Mouse (Mus musculus) gastrocnemius, adult 2 months (tissue): ENCODE results near the gene Pcsk6. TPM values are rescaled to one million over a fixed set of nuclear protein-coding genes. Genes with fewer than 3 reads are reported as not detected.
A peak's percentile ranks its signal among the peaks of the same experiment; 100 is the strongest.
"Not testable (repeated sequence)": the region's sequence is repeated elsewhere in the genome, so short reads cannot be mapped to it uniquely, and the experiment has no call there.

Experiments used
- DNase-seq: peaks from one replicate; pipeline ENCODE4 v3.0.0; 2022
- H3K27ac ChIP-seq: fragments of 200-600 bp; 2 replicates; pipeline ENCODE4 v1.8.1; 2022; ENCODE audit warnings: mild to moderate bottlenecking
- H3K4me3 ChIP-seq: fragments of 200-600 bp; 2 replicates; pipeline ENCODE4 v1.8.1; 2022; ENCODE audit warnings: mild to moderate bottlenecking, moderate library complexity
- CTCF ChIP-seq: fragments of 200-600 bp; IDR thresholded peaks from 2 replicates; pipeline ENCODE4 v1.8.1; 2022; ENCODE audit warnings: antibody characterized with exemption, mild to moderate bottlenecking, moderate library complexity
- intact Hi-C: fragments of 180-260 bp; cut with DNase I; formaldehyde crosslinking; loops from one replicate; pipeline ENCODE4 v1.15.1; 2025
- long read RNA-seq, 2 experiments: library from polyadenylated mRNA; stranded (forward); transcript quantifications; one replicate each; pipeline ENCODE4 v2.0.0; 2021
- total RNA-seq, 2 experiments: library from RNA; stranded (reverse); gene quantifications; 2 replicates each; pipeline ENCODE4 v1.2.3; 2021

Pcsk6 gene
- total RNA-seq: 10 to 100 TPM; 17.7 to 20.8 TPM
- long read RNA-seq, experiment 1, full-length matches to known transcripts: 10 of 12 reads
- long read RNA-seq, experiment 1, partial matches to known transcripts: 2 of 12 reads
- long read RNA-seq, experiment 1, other reads (novel, unspliced or antisense): 0 of 12 reads
- long read RNA-seq, experiment 2, full-length matches to known transcripts: 1 of 5 reads
- long read RNA-seq, experiment 2, partial matches to known transcripts: 4 of 5 reads
- long read RNA-seq, experiment 2, other reads (novel, unspliced or antisense): 0 of 5 reads

DNA sequence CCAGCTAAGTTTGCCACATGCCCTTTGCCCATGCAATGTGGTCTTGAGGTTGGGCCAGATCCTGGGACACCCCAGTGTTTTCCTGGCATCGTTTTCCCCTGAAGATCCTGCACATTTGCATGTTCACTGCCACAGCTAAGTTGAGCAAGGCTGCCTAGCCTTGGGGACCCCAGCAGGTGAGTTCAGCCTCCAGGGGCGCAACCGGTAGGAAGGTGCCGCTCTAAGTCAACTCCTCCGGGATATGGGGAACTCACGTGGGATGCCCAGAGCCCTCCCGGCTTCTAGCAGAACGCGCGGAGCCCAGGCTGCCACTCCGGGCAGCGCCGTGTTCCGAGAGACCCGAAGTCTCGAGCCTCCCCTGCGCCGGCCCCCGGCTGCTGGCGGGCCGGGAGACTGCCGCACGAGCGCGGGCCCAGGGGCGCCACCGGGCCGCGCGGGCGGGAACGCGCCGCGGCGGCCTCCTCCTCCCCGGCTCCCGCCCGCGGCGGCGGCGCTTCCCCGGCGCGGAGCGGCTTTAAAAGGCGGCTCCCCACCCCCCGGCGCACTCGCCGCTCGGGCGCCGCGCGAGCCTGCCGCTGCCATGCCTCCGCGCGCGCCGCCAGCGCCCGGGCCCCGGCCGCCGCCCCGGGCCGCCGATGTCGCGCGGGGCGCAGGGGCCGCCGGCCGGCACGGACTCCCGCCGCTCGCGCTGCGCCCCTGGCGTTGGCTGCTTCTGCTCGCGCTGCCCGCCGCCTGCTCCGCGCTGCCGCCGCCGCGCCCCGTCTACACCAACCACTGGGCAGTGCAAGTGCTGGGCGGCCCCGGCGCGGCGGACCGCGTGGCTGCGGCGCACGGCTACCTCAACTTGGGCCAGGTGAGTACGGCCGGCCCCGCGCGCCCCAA, at the start of gene Pcsk6:
TSS of gene Pcsk6 (plus strand) at position 144 of the 882 bp plus-strand sequence.
- peak; percentile 68 for DNase-seq
- intact Hi-C loops: no loop called here
- Histone ChIP-seq H3K27ac (peak within 1 kb of the TSS; percentile 74), H3K4me3 (peak within 1 kb of the TSS; percentile 73)
- peak; percentile 11; the same call in 1 of the 2 replicates for TF ChIP-seq CTCF

DNA sequence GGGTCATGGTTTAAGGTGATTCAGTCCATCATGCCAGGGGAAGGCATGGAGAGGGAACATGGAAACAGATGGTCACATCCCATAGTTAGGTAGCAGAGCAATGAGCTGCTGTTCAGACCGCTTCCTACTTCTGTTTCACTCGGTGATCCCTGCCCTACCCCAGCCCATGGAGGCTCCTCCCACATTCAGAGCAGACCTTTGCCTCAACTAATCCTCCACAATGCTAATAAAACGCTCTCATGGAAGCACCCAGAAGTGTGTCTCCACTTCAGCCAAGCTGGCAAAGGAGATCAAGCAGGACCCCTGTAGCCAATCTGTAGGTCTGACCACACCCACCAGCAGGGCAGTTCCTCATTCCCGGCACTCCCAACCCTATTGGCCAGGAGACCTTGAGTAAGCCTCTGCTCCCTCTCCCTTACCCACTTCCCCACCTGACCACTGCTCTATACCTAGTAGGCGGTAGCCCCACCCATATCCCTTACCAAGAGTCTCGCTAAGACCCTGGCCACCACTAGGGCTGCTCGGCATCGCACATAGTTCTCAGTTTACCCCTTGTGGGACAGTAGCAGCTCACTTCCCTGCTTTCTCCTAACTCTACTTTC, 47.8 kb upstream of the Pcsk6 start:
- H3K27ac ChIP-seq: no peak overlapping the region
- TF ChIP-seq CTCF: no peak
- intact Hi-C loops: no loop called here
- no peak overlapping the region for H3K4me3 ChIP-seq
- no peak for DNase-seq

DNA sequence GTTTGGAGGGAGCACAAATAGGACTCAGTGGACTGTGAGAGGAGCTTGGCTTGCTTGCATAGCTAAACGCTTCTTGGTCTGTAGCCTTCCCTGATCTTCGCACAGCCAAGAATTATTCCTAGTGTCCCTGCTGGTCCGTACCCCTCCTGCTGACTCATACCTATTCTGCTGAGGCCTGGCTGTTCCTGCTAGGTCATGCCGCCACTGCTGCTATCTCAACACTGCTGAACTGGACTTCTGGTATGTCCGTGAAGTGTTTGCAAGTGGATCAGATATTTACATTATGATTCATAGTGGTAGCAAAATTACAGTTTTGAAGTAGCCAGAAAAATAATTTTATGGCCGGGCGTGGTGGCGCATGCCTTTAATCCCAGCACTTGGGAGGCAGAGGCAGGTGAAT, 44.0 kb upstream of the Pcsk6 start:
- intact Hi-C loops: no loop called here
- TF ChIP-seq CTCF: no peak
- Histone ChIP-seq H3K4me3 (no peak overlapping the region), H3K27ac (no peak overlapping the region)
- no peak for DNase-seq

DNA sequence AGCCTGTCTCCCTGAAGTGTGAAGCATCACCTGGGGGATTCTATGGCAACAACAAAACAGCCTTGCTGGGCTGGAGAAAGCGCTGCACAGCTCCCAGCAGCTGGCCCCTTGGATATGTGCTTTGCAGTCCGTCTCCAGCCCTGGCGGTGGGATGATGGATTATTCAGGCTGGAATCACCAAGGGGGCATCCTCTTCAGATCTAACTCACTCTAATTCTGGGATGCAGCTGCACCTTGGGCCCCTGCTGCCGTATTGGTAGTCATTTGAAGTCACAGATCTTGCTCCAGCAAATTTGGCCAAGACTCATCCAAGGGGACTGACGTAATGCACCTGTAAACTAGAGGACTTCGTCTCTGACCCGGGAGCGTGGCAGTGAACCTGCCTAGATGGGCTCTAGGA, 41.1 kb upstream of the Pcsk6 start:
- DNase-seq: no peak
- Histone ChIP-seq H3K27ac (no peak overlapping the region), H3K4me3 (no peak overlapping the region)
- intact Hi-C loops: no loop called here
- no peak for TF ChIP-seq CTCF

DNA sequence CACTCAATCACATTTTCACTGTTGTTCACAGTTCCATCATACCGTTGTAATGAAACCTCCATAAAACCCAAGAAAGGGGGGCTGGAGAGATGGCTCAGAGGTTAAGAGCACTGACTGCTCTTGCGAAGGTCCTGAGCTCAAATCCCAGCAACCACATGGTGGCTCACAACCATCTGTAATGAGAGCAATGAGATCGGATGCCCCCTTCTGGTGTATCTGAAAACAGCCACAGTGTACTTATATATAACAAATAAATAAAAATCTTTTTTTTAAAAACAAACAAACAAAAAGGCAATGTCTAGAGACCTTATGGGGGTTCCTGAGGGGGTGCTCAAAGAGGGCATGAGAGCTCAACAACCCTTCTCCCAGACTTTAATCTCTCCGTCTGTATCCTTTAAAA, 39.6 kb upstream of the Pcsk6 start:
- H3K4me3 ChIP-seq, H3K27ac ChIP-seq, intact Hi-C loops, DNase-seq: not testable (repeated sequence)
- TF ChIP-seq CTCF: peak; percentile 13; the same call in 1 of the 2 replicates

DNA sequence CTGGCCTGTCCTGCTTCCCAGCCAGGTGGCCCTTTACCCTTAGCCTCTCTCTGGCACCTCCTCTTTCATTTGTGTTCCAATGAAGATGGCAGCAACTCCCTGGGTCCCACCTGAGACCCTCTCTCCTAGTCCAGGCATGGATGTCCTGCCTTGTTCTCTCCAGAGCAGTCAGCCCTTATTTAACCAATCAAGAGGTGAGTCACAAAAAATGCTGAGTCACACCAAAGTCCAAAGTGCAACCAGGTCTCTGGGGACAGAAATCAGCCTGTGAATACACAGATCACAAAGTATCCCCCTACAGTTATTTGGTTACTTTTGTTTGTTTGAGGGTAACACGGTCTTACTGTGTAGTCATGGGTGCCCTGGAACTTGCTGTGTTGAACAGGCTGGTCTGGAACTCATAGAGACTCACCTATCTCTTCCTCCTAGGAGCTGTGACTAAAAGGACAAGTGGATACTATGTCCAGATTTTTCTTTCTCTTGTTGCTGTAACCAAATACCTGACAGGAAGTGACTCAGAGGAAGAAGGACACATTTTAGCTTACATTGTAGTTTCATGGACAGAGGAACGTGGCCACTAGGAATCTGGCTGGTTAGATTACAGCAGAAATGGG, 38.9 kb upstream of the Pcsk6 start:
- DNase-seq: no peak
- intact Hi-C loops: no loop called here
- H3K4me3 ChIP-seq: no peak overlapping the region
- H3K27ac ChIP-seq: no peak overlapping the region
- no peak for TF ChIP-seq CTCF

DNA sequence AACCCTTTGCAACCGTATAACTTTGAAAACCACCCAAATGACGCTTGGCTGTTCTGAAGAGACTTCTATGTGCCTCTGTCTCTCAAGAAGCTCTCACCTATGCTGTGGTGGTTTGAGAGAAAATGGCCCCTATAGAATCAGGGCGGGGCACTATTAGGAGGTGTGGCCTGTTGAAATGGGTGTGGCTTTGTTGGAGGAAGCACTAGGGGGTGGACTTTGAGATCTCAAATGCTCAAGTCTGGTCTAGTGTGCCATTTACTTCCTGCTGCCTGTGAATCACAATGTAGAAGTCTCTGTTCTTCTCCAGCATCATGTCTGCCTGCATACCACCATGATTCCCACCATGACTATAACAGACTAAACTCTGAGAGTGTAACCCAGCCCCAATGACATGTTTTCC, 21.8 kb upstream of the Pcsk6 start:
- Histone ChIP-seq H3K27ac (no peak overlapping the region), H3K4me3 (no peak overlapping the region)
- no peak for DNase-seq
- intact Hi-C loops: no loop called here
- TF ChIP-seq CTCF: no peak

DNA sequence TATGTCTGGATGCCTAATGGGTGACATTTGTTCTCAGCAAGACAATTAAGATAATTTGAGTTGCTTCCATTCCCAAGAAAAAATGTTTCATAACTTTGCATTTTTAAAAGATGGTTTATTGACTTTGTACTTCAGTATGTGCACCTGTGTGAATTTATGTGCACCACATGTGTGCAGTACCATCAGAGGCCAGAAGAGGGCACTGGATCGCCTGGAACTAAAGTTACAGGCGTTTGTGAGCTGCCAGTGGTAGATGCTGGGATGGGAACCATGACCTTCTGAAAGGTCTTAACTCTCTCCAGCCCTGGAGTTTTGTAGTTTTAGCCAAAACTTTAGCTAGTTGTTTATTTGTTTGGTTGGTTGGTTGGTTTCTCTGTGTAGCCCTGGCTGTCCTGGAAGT, 18.3 kb upstream of the Pcsk6 start:
- no peak overlapping the region for H3K4me3 ChIP-seq
- no peak for DNase-seq
- peak; percentile 30; the same call in 1 of the 2 replicates for TF ChIP-seq CTCF
- intact Hi-C loops: no loop called here
- H3K27ac ChIP-seq: no peak overlapping the region

DNA sequence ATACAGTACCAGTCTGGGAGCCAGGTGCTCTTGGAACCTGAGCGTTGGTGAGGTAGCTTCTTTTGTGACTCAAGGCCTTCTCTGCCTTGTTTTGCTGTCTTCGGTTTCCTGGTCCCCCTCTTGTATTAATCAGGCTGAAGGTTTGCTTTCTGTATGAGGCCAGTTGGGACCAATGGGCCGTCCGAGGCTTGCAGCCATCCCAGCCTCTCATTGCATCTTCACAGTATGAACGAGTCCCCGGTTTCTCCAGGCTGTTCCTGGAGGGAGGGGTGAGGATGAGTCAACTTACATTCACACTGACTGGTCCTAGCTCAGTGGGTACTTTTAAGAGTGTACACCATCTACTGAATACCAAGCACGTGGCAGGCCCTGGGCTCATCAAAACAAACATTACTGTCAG, 553 bp upstream of the Pcsk6 start:
- TF ChIP-seq CTCF: no peak
- intact Hi-C loops: no loop called here
- no peak overlapping the region for H3K27ac ChIP-seq
- H3K4me3 ChIP-seq: peak overlapping the region; percentile 73
- DNase-seq: no peak

DNA sequence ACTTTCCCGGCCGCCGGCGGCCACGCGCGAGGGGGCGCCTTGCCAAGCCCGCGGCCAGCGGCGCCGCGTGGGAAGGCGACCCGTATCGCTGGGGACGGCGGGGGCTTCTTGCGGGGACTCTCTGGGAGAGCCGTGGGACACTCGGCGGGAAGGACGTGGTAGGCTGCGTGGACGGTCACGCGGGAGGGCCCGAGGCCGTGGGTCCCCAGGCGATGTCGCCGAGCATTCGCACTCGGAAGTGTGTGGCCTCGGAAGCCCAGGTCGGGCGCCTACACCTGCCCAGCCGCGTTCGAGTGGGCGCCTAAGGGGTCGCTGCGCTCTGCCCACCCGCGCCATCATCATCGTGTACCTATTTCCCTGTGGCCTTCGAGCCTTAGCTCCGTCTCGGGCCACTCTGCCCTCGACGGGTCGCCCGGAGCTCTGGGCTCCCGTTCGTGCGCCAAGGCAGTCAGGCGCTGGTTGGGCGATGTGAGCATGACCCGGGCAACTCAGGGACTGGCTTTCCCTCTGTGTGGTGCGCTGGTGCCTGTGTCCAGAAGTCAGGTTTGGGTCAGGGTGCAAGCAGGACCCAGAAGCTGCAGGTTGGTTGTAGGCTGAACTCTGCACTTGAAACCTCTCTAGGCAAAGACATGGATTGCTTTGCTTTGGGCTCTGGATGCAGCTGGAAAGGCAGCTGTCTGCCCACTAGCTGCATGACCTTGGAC, 1.1 kb downstream of the Pcsk6 start:
- intact Hi-C loops: no loop called here
- H3K27ac ChIP-seq: peak overlapping the region; percentile 64
- no peak for DNase-seq
- TF ChIP-seq CTCF: no peak
- peak overlapping the region; percentile 73 for H3K4me3 ChIP-seq

DNA sequence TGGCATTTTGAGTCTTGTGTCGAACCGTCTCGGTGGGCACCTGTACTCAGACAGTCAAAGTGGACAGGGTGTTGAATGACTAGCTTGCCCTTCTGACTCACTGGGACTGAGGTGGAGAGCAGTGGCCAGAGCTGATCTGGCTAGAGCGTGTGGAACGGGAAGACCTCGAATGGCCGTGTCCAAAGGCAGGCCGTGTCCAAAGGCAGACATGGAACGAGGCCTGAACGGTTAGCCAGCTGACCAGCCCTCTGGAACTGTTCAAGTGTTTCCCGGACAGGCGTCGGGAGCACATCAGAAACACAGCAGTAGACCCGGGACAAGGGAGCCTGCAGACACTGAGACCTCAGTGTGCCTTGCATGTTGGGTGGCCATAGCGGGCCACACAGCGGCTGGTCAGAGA, 7.6 kb downstream of the Pcsk6 start:
- intact Hi-C loops: no loop called here
- TF ChIP-seq CTCF: no peak
- peak overlapping the region; percentile 48 for H3K27ac ChIP-seq
- peak; percentile 67 for DNase-seq
- no peak overlapping the region for H3K4me3 ChIP-seq

DNA sequence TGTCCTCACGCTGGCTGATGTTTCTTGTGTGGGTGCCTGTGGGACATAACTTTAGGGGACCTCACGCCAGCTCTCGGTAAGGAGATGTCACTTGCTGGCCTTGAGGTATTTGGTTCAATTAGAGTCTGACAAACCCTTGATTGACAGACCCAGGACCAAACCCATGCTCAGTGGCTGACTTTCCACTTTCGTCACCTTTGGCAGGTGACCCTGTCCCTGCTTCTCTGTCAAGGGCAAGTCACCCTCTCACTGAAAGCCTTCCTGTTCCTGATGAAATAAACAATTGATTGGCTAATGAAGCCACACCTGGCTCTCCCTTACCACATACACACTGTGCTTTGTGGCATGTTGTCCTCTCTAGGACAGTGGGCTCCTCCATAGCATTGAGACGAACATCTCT, 8.3 kb downstream of the Pcsk6 start:
- Histone ChIP-seq H3K27ac (peak overlapping the region; percentile 48), H3K4me3 (no peak overlapping the region)
- intact Hi-C loops: loop anchor here (10.0 kb wide), 1 partner anchor 425 kb away; no protein-coding TSS in a partner anchor
- no peak for DNase-seq
- no peak for TF ChIP-seq CTCF
